Mouse (Mus musculus): ENCODE measurements around the gene Mark3. TPM values are rescaled to one million over a fixed set of nuclear protein-coding genes. Genes with fewer than 3 reads are reported as not detected.
A peak's percentile ranks its signal among the peaks of the same experiment; 100 is the strongest.

Mark3 gene
- polyA plus RNA-seq, 2 experiments, result 18.0 to 24.6 TPM

GRCm38 (mm10) chr12:111558655-111559054 lies 15.7 kb upstream of the Mark3 start:
- no peaks in the 10 kb centered on the region for H3K27me3 ChIP-seq (ENCODE audit: control insufficient read depth, insufficient read depth, low read length)
- DNase-seq (ENCODE audit: low read depth in 3 of 3, low spot score in 3 of 3) (peak; percentile 85), ATAC-seq (ENCODE audit: insufficient read depth) (peak; percentile 100)
- peak overlapping the region; percentile 63 for H3K9ac ChIP-seq (replicated peaks)
- WGBS (ENCODE audit: insufficient replicate concordance), result 8% methylated on average over 2 of the region's 2 CpGs
- H3K4me2 ChIP-seq (ENCODE audit: low read depth), result peak overlapping the region; percentile 66
- peaks cover 31 to 43% of the 10 kb centered on the region in 2 experiments for H3K4me1 ChIP-seq (replicated peaks; ENCODE audit: control insufficient read depth in 2 of 2, insufficient read depth in 2 of 2, low read length in 1 of 2)
- no peaks in the 10 kb centered on the region for H3K36me3 ChIP-seq (replicated peaks; ENCODE audit: control insufficient read depth, insufficient read depth, low read depth)
- H3K27ac ChIP-seq, result peak overlapping the region; percentile 97
- H3K4me3 ChIP-seq (ENCODE audit: insufficient read depth in 1 of 2, low read depth in 2 of 2, low read length in 2 of 2), result peak overlapping the region in 1 of 2 experiments; percentile 8; a peak in 2 of 4 replicates
- TF ChIP-seq EP300 (IDR thresholded peaks at IDR 0.05; ENCODE audit: low read depth) (peak; percentile 84), CTCF (IDR thresholded peaks at IDR 0.05; ENCODE audit: low read depth) (no peak)
- no peaks in the 10 kb centered on the region for H3K9me3 ChIP-seq (ENCODE audit: control insufficient read depth, low read length)

GRCm38 (mm10) chr12:111559647-111560258 lies 14.6 kb upstream of the Mark3 start:
- ATAC-seq (ENCODE audit: insufficient read depth) (no peak), DNase-seq (ENCODE audit: low read depth in 3 of 3, low spot score in 3 of 3) (no peak)
- 23% methylated on average over 18 of the region's 18 CpGs for WGBS (ENCODE audit: insufficient replicate concordance)
- peak overlapping the region; percentile 66 for H3K4me2 ChIP-seq (ENCODE audit: low read depth)
- H3K27ac ChIP-seq, result peak overlapping the region; percentile 46
- H3K27me3 ChIP-seq (ENCODE audit: control insufficient read depth, insufficient read depth, low read length), result no peaks in the 10 kb centered on the region
- H3K4me3 ChIP-seq (ENCODE audit: insufficient read depth in 1 of 2, low read depth in 2 of 2, low read length in 2 of 2), result peak overlapping the region; percentile 22 to 32
- peak overlapping the region; percentile 63 for H3K9ac ChIP-seq (replicated peaks)
- TF ChIP-seq EP300 (IDR thresholded peaks at IDR 0.05; ENCODE audit: low read depth) (no peak), CTCF (IDR thresholded peaks at IDR 0.05; ENCODE audit: low read depth) (no peak; the same call in 1 of the 2 replicates)
- H3K4me1 ChIP-seq (replicated peaks; ENCODE audit: control insufficient read depth in 2 of 2, insufficient read depth in 2 of 2, low read length in 1 of 2), result peaks cover 31 to 43% of the 10 kb centered on the region in 2 experiments
- no peaks in the 10 kb centered on the region for H3K9me3 ChIP-seq (ENCODE audit: control insufficient read depth, low read length)
- no peaks in the 10 kb centered on the region for H3K36me3 ChIP-seq (replicated peaks; ENCODE audit: control insufficient read depth, insufficient read depth, low read depth)

GRCm38 (mm10) chr12:111560286-111560685 lies 14.0 kb upstream of the Mark3 start:
- WGBS (ENCODE audit: insufficient replicate concordance), result 58% methylated on average over 5 of the region's 5 CpGs
- peaks cover 31 to 43% of the 10 kb centered on the region in 2 experiments for H3K4me1 ChIP-seq (replicated peaks; ENCODE audit: control insufficient read depth in 2 of 2, insufficient read depth in 2 of 2, low read length in 1 of 2)
- H3K9ac ChIP-seq (replicated peaks), result no peak overlapping the region
- peak overlapping the region; percentile 46; the same call in 1 of the 2 replicates for H3K27ac ChIP-seq
- H3K9me3 ChIP-seq (ENCODE audit: control insufficient read depth, low read length), result no peaks in the 10 kb centered on the region
- no peaks in the 10 kb centered on the region for H3K27me3 ChIP-seq (ENCODE audit: control insufficient read depth, insufficient read depth, low read length)
- no peak for ATAC-seq (ENCODE audit: insufficient read depth)
- no peak for DNase-seq (ENCODE audit: low read depth in 3 of 3, low spot score in 3 of 3)
- H3K4me3 ChIP-seq (ENCODE audit: insufficient read depth in 1 of 2, low read depth in 2 of 2, low read length in 2 of 2), result no peak overlapping the region
- no peak for TF ChIP-seq EP300 (IDR thresholded peaks at IDR 0.05; ENCODE audit: low read depth)
- TF ChIP-seq CTCF (IDR thresholded peaks at IDR 0.05; ENCODE audit: low read depth), result no peak
- no peaks in the 10 kb centered on the region for H3K36me3 ChIP-seq (replicated peaks; ENCODE audit: control insufficient read depth, insufficient read depth, low read depth)
- no peak overlapping the region for H3K4me2 ChIP-seq (ENCODE audit: low read depth)

GRCm38 (mm10) chr12:111562276-111562814 lies 12.0 kb upstream of the Mark3 start:
- peaks cover 25 to 34% of the 10 kb centered on the region in 2 experiments for H3K4me1 ChIP-seq (replicated peaks; ENCODE audit: control insufficient read depth in 2 of 2, insufficient read depth in 2 of 2, low read length in 1 of 2)
- ATAC-seq (ENCODE audit: insufficient read depth), result no peak
- no peaks in the 10 kb centered on the region for H3K27me3 ChIP-seq (ENCODE audit: control insufficient read depth, insufficient read depth, low read length)
- no peaks in the 10 kb centered on the region for H3K36me3 ChIP-seq (replicated peaks; ENCODE audit: control insufficient read depth, insufficient read depth, low read depth)
- DNase-seq (ENCODE audit: low read depth in 3 of 3, low spot score in 3 of 3), result no peak
- no peaks in the 10 kb centered on the region for H3K9me3 ChIP-seq (ENCODE audit: control insufficient read depth, low read length)
- H3K27ac ChIP-seq, result no peak overlapping the region
- TF ChIP-seq CTCF (IDR thresholded peaks at IDR 0.05; ENCODE audit: low read depth) (no peak), EP300 (IDR thresholded peaks at IDR 0.05; ENCODE audit: low read depth) (no peak)
- H3K4me3 ChIP-seq (ENCODE audit: insufficient read depth in 1 of 2, low read depth in 2 of 2, low read length in 2 of 2), result no peak overlapping the region
- no peak overlapping the region for H3K9ac ChIP-seq (replicated peaks)
- H3K4me2 ChIP-seq (ENCODE audit: low read depth), result no peak overlapping the region
- 64% methylated on average over 4 of the region's 4 CpGs for WGBS (ENCODE audit: insufficient replicate concordance)

- Histone ChIP-seq H3K9me3 (ENCODE audit: control insufficient read depth, low read length) (no peaks in the 10 kb centered on the region), H3K27ac (no peak overlapping the region), H3K4me3 (ENCODE audit: insufficient read depth in 1 of 2, low read depth in 2 of 2, low read length in 2 of 2) (no peak overlapping the region), H3K27me3 (ENCODE audit: control insufficient read depth, insufficient read depth, low read length) (no peaks in the 10 kb centered on the region), H3K4me1 (replicated peaks; ENCODE audit: control insufficient read depth in 2 of 2, insufficient read depth in 2 of 2, low read length in 1 of 2) (peaks cover 17 to 27% of the 10 kb centered on the region in 2 experiments), H3K36me3 (replicated peaks; ENCODE audit: control insufficient read depth, insufficient read depth, low read depth) (no peaks in the 10 kb centered on the region), H3K4me2 (ENCODE audit: low read depth) (no peak overlapping the region), H3K9ac (replicated peaks) (no peak overlapping the region)
- no peak for ATAC-seq (ENCODE audit: insufficient read depth)
- TF ChIP-seq EP300 (IDR thresholded peaks at IDR 0.05; ENCODE audit: low read depth) (no peak), CTCF (IDR thresholded peaks at IDR 0.05; ENCODE audit: low read depth) (peak; percentile 58)
- DNase-seq (ENCODE audit: low read depth in 3 of 3, low spot score in 3 of 3), result no peak
- 37% methylated on average over 5 of the region's 5 CpGs for WGBS (ENCODE audit: insufficient replicate concordance)
These were observed 11.2 kb upstream of the Mark3 start for GRCm38 (mm10) chr12:111563076-111563629.

Measured in liver, embryonic 14.5 days (tissue).